Mouse (Mus musculus): Measurements from ENCODE around the gene Gm7978.
"Not testable (repeated sequence)": the region's sequence is repeated elsewhere in the genome, so short reads cannot be mapped to it uniquely, and the experiment has no call there.

The Gm7978 gene

DNA sequence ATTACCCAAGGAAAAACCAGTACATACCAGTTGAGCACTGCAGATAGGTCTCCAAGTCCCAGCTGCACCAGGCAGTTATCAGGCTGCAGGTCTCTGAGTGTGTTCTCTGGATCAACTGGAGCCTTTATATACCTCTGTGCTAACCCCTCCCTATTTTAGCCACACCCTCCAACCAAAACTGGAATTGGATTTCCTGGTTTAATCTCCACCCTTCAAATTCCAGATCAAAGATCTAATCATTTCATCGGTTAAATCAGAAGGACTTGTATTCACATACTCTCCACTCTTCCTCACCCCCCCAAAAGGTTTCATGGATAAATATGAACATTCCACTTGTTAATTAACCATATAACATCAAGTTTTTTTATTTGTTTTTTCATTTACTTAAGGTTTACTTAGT lies at the start of gene Gm7978:
Gm7978 (minus strand) TSS at position 101 of the 400 bp plus-strand sequence.
- not testable (repeated sequence) for DNase-seq (ENCODE audit: low spot score)

DNA sequence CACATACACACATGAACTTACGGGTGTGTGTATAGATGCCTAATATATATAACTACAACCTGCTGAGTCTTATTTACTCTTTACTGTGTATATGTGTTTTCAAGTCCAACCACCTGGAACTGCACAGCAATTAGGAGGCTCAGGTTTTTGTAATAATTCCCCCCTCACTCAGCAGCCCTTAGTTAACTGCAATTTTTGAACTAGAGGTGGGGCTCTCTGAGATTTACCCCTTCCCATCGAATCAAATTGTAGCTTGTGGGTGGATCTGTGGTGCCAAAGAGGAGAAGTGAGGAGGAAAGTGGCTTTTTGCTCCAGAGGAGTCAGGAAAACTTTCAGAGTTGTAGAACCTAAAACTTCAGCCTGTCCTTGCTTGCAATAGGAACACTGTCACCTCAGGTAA lies 39.7 kb upstream of the Gm7978 start, which contains the start of gene E330014E10Rik:
E330014E10Rik (plus strand) TSS at position 301 of the 400 bp plus-strand sequence.
- not testable (repeated sequence) for DNase-seq (ENCODE audit: low spot score)

DNA sequence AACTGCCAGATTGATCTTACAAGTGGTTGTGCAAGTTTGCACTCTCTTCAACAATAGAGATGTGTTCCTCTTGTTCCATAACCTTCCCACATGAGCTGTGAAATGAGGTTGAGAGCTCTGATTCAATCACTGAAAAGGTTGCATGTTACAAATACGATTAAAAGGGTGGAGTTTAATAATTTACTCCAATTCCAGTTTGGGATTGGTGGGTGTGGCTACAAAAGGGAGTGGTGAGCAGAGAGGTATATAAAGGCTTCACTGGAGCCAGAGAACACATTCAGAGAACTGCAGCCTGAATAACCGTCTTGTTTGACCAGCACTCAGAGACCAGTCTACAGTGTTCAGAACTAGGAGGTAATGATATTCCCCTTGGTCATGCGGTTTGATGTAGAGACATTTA lies 5.7 kb upstream of the Gm7978 start, which contains the start of gene Gm7982:
Gm7982 (plus strand) TSS at position 301 of the 400 bp plus-strand sequence.
- DNase-seq (ENCODE audit: low spot score) = not testable (repeated sequence)

All from ovary, adult 18-20 months (tissue).